In genomic region chr4:46919144-46919543, GRCm38 (mm10) we compare ENCODE assay signal across 9 mouse cellular contexts.
A peak's percentile ranks its signal among the peaks of the same experiment; 100 is the strongest.
DNase-seq lines count a peak whose midpoint lies in the region; ATAC-seq and TF ChIP-seq lines count a peak whose summit lies in the region.
"Had no signal": no experiment of that assay in that cellular context is flagged by ENCODE, and none has a peak within 500 bp of the region (broad histone marks: within the 10 kb centered on the region; RNA-seq: fewer than 3 reads in every experiment).

No protein-coding gene starts in this region.

- intact Hi-C loops in gastrocnemius, adult 2 months (cut with DNase I) = no loop called here
- intact Hi-C loops in heart, adult 2 months (cut with DNase I) = no loop called here

- no peaks in the 10 kb centered on the region for H3K27me3 ChIP-seq in forebrain, embryonic 15.5 days
- no peaks in the 10 kb centered on the region for H3K27me3 ChIP-seq in midbrain, embryonic 11.5 days (ENCODE audit: control insufficient read depth, insufficient read depth, low read length)
- no peaks in the 10 kb centered on the region for H3K27me3 ChIP-seq in heart, adult 2 months (ENCODE audit: control insufficient read depth, insufficient read depth, low read length)

- H3K4me1 ChIP-seq in forebrain, embryonic 15.5 days = no peaks in the 10 kb centered on the region
- H3K4me1 ChIP-seq in midbrain, embryonic 11.5 days (ENCODE audit: control insufficient read depth, insufficient read depth, low read length) = no peaks in the 10 kb centered on the region
- H3K4me1 ChIP-seq in heart, adult 2 months (ENCODE audit: control insufficient read depth, insufficient read depth, low read length) = no peaks in the 10 kb centered on the region

- TF ChIP-seq EP300 in heart, adult 2 months (IDR thresholded peaks at IDR 0.05; ENCODE audit: insufficient read depth, low read depth, low read length) = no peak

- no peaks in the 10 kb centered on the region for H3K36me3 ChIP-seq in forebrain, embryonic 15.5 days
- H3K36me3 ChIP-seq in midbrain, embryonic 11.5 days (ENCODE audit: control insufficient read depth, insufficient read depth, low read length) = no peaks in the 10 kb centered on the region
- no peaks in the 10 kb centered on the region for H3K36me3 ChIP-seq in heart, adult 2 months (ENCODE audit: control insufficient read depth, insufficient read depth, low read length)

- H3K9ac ChIP-seq in forebrain, embryonic 15.5 days (replicated peaks) = no peak overlapping the region
- H3K9ac ChIP-seq in midbrain, embryonic 11.5 days (ENCODE audit: low read length) = no peak overlapping the region
- no peak overlapping the region for H3K9ac ChIP-seq in heart, adult 2 months (ENCODE audit: low read depth, low read length)

- no peak for TF ChIP-seq CTCF in gastrocnemius, adult 2 months (IDR thresholded peaks at IDR 0.05)
- TF ChIP-seq CTCF in heart, adult 2 months (IDR thresholded peaks at IDR 0.05) = no peak

- 48% methylated on average over 8 of the region's 8 CpGs for WGBS in forebrain, embryonic 15.5 days
- WGBS in midbrain, embryonic 11.5 days = 69% methylated on average over 8 of the region's 8 CpGs
- 56% methylated on average over 8 of the region's 8 CpGs for WGBS in heart, adult 2 months

- H3K9me3 ChIP-seq in forebrain, embryonic 15.5 days = no peaks in the 10 kb centered on the region
- H3K9me3 ChIP-seq in midbrain, embryonic 11.5 days (ENCODE audit: control insufficient read depth, low read length) = no peaks in the 10 kb centered on the region

- H3K79me2 ChIP-seq in heart, adult 2 months (replicated peaks; ENCODE audit: control insufficient read depth, insufficient read depth, low read length) = no peaks in the 10 kb centered on the region

- no peak overlapping the region for H3K4me3 ChIP-seq in forebrain, embryonic 15.5 days
- H3K4me3 ChIP-seq in midbrain, embryonic 11.5 days (ENCODE audit: low read depth, low read length) = no peak overlapping the region
- H3K4me3 ChIP-seq in gastrocnemius, adult 2 months = no peak overlapping the region
- H3K4me3 ChIP-seq in heart, adult 2 months = no peak overlapping the region

- H3K27ac ChIP-seq in forebrain, embryonic 15.5 days (replicated peaks) = no peak overlapping the region
- no peak overlapping the region for H3K27ac ChIP-seq in midbrain, embryonic 11.5 days (ENCODE audit: low read depth, low read length)
- H3K27ac ChIP-seq in gastrocnemius, adult 2 months = no peak overlapping the region
- no peak overlapping the region for H3K27ac ChIP-seq in heart, adult 2 months

- peak; percentile 46 for DNase-seq in testis, postnatal 10 days (ENCODE audit: low spot score)
- no peak for DNase-seq in testis, postnatal 14 days (ENCODE audit: low spot score)
- no peak for DNase-seq in midbrain, embryonic 11.5 days (ENCODE audit: low spot score, missing footprints)
- DNase-seq in telencephalon, adult 2 months (ENCODE audit: low read depth, low spot score) = peak; percentile 44
- no peak for DNase-seq in gastrocnemius, adult 2 months
- no peak for DNase-seq in heart, adult 2 months
- DNase-seq: cerebellum, adult 18-20 months had no signal

- peak; percentile 59 for ATAC-seq in forebrain, embryonic 15.5 days (replicated peaks)
- ATAC-seq in midbrain, embryonic 11.5 days (ENCODE audit: low FRiP score) = 0 out of 2 replicates have a peak, but pooled peaks have one; percentile 35
- ATAC-seq in megakaryocyte, adult 5-6 weeks (ENCODE audit: poor library complexity, severe bottlenecking) = no peak

- no peak for TF ChIP-seq POLR2A in heart, adult 2 months (IDR thresholded peaks at IDR 0.05; ENCODE audit: insufficient read depth, low read depth, low read length)

- no peak overlapping the region for H3K4me2 ChIP-seq in forebrain, embryonic 15.5 days (replicated peaks)
- H3K4me2 ChIP-seq in midbrain, embryonic 11.5 days = no peak overlapping the region

Comparison
In these comparisons a context has a peak if more than half of its experiments do, and no peak if none do; other contexts are left out.
1. DNase-seq: peak in testis, postnatal 10 days (single experiment) and telencephalon, adult 2 months (single experiment); none in testis, postnatal 14 days (single experiment), midbrain, embryonic 11.5 days (single experiment), gastrocnemius, adult 2 months (single experiment) and heart, adult 2 months (0 of 2).